Mouse (Mus musculus) forebrain, embryonic 13.5 days (tissue): ENCODE measurements around the gene Lcn2. TPM values are rescaled to one million over a fixed set of nuclear protein-coding genes. Genes with fewer than 3 reads are reported as not detected.
A peak's percentile ranks its signal among the peaks of the same experiment; 100 is the strongest.
"Not testable (repeated sequence)": the region's sequence is repeated elsewhere in the genome, so short reads cannot be mapped to it uniquely, and the experiment has no call there.

Experiments used
- ATAC-seq: fragments of 200-750 bp; cut with Nextera tagmentation; 2 replicates; pipeline ENCODE4 v1.8.0; 2017
- H3K27ac ChIP-seq: fragments of 300-500 bp; sonication (generic); 2 replicates; pipeline ENCODE4 v1.5.1; 2015; ENCODE audit warnings: inconsistent platforms, mild to moderate bottlenecking, moderate library complexity
- H3K27me3 ChIP-seq: fragments of 300-500 bp; sonication (generic); 2 replicates; pipeline ENCODE4 v1.6.1; 2015; ENCODE audit warnings: mild to moderate bottlenecking, inconsistent platforms
- H3K36me3 ChIP-seq: fragments of 300-500 bp; sonication (generic); 2 replicates; pipeline ENCODE4 v1.6.1; 2015; ENCODE audit warnings: mild to moderate bottlenecking, inconsistent platforms; ENCODE audit not compliant: poor library complexity, severe bottlenecking
- H3K4me1 ChIP-seq: fragments of 300-500 bp; sonication (generic); 2 replicates; pipeline ENCODE4 v1.6.1; 2015; ENCODE audit warnings: inconsistent platforms
- H3K4me2 ChIP-seq: fragments of 300-500 bp; sonication (generic); 2 replicates; pipeline ENCODE4 v1.6.1; 2015; ENCODE audit warnings: inconsistent platforms, mild to moderate bottlenecking, moderate library complexity
- H3K4me3 ChIP-seq: fragments of 300-500 bp; sonication (generic); 2 replicates; pipeline ENCODE4 v1.5.1; 2015; ENCODE audit warnings: mild to moderate bottlenecking, inconsistent platforms
- H3K9ac ChIP-seq: fragments of 300-500 bp; sonication (generic); 2 replicates; pipeline ENCODE4 v1.6.1; 2015; ENCODE audit warnings: mild to moderate bottlenecking, inconsistent platforms
- H3K9me3 ChIP-seq: fragments of 300-500 bp; sonication (generic); replicated peaks from 2 replicates; pipeline ENCODE4 v1.6.1; 2016; ENCODE audit warnings: inconsistent platforms
- WGBS: fragments of 180-500 bp; shearing (Covaris S2); methylation state at CpG from one replicate; pipeline ENCODE4 v1.1.7; 2015; 5-methylcytosine and 5-hydroxymethylcytosine counted together
- polyA plus RNA-seq: library from polyadenylated mRNA; unstranded; fragments of >200 nt; fragmentation: Nextera tagmentation; extraction: Ambion mirVana; gene quantifications from 2 replicates; pipeline ENCODE4 v1.2.1, GENCODE M21; 2015

The Lcn2 gene
- polyA plus RNA-seq, 1 experiment from 2014 or later = not detected

- not testable (repeated sequence) for H3K27me3 ChIP-seq, H3K9me3 ChIP-seq, ATAC-seq, H3K27ac ChIP-seq
- Histone ChIP-seq H3K4me1 (peaks cover 26% of the 10 kb centered on the region), H3K9ac (peak overlapping the region; percentile 86), H3K4me3 (peak overlapping the region; percentile 83), H3K4me2 (peak overlapping the region; percentile 77), H3K36me3 (peaks cover 29% of the 10 kb centered on the region)
- WGBS = 55% methylated on average over 5 of the region's 5 CpGs
Measured at GRCm38 (mm10) chr2:32362274-32362673, 25.8 kb downstream of the Lcn2 start.

GRCm38 (mm10) chr2:32361437-32361836 lies 26.6 kb downstream of the Lcn2 start:
- peak overlapping the region; percentile 33 for H3K4me3 ChIP-seq
- under 1% methylated on average over 24 of the region's 24 CpGs for WGBS
- H3K27ac ChIP-seq = no peak overlapping the region
- H3K4me2 ChIP-seq = peak overlapping the region; percentile 62
- H3K9me3 ChIP-seq = no peaks in the 10 kb centered on the region
- H3K9ac ChIP-seq = peak overlapping the region; percentile 50; the same call in 1 of the 2 replicates
- H3K36me3 ChIP-seq = peaks cover 20% of the 10 kb centered on the region
- H3K4me1 ChIP-seq = peaks cover 26% of the 10 kb centered on the region
- H3K27me3 ChIP-seq = peaks cover 9% of the 10 kb centered on the region
- peak; percentile 39; the same call in 1 of the 2 replicates for ATAC-seq

- no peak overlapping the region for H3K27ac ChIP-seq
- peaks cover 14% of the 10 kb centered on the region for H3K36me3 ChIP-seq
- H3K9ac ChIP-seq = peak overlapping the region; percentile 24; the same call in 1 of the 2 replicates
- H3K4me1 ChIP-seq = peaks cover 26% of the 10 kb centered on the region
- peaks cover 9% of the 10 kb centered on the region for H3K27me3 ChIP-seq
- 5% methylated on average over 14 of the region's 14 CpGs for WGBS
- peak overlapping the region; percentile 62 for H3K4me2 ChIP-seq
- no peak for ATAC-seq
- H3K9me3 ChIP-seq = no peaks in the 10 kb centered on the region
- H3K4me3 ChIP-seq = peak overlapping the region; percentile 33
Measured at GRCm38 (mm10) chr2:32360741-32361140, 27.3 kb downstream of the Lcn2 start.

- Histone ChIP-seq H3K4me2 (no peak overlapping the region), H3K36me3 (no peaks in the 10 kb centered on the region), H3K9ac (0 out of 2 replicates have a peak overlapping the region, but pooled peaks have one; percentile 16), H3K27ac (no peak overlapping the region), H3K9me3 (no peaks in the 10 kb centered on the region), H3K4me1 (peaks cover 16% of the 10 kb centered on the region), H3K4me3 (no peak overlapping the region), H3K27me3 (peaks cover 9% of the 10 kb centered on the region)
- no peak for ATAC-seq
- WGBS = 62% methylated on average over 10 of the region's 10 CpGs
Measured at GRCm38 (mm10) chr2:32358381-32358780, 29.7 kb downstream of the Lcn2 start.

GRCm38 (mm10) chr2:32357710-32358109 lies 30.3 kb downstream of the Lcn2 start:
- no peak for ATAC-seq

GRCm38 (mm10) chr2:32356216-32356615 lies 31.8 kb downstream of the Lcn2 start:
- ATAC-seq = no peak
- H3K4me2 ChIP-seq = no peak overlapping the region
- no peak overlapping the region for H3K9ac ChIP-seq
- no peaks in the 10 kb centered on the region for H3K9me3 ChIP-seq
- WGBS = 84% methylated on average over 10 of the region's 10 CpGs
- no peak overlapping the region for H3K4me3 ChIP-seq
- peaks cover 25% of the 10 kb centered on the region for H3K4me1 ChIP-seq
- no peak overlapping the region for H3K27ac ChIP-seq
- no peaks in the 10 kb centered on the region for H3K36me3 ChIP-seq
- H3K27me3 ChIP-seq = peaks cover 3% of the 10 kb centered on the region; the same call in 1 of the 2 replicates

More at GRCm38 (mm10) chr2:32357710-32358109, 30.3 kb downstream of the Lcn2 start:
- Histone ChIP-seq H3K27me3 (peaks cover 9% of the 10 kb centered on the region), H3K27ac (no peak overlapping the region), H3K4me3 (no peak overlapping the region), H3K36me3 (no peaks in the 10 kb centered on the region), H3K9ac (no peak overlapping the region), H3K9me3 (no peaks in the 10 kb centered on the region), H3K4me1 (peaks cover 18% of the 10 kb centered on the region), H3K4me2 (no peak overlapping the region)
- 81% methylated on average over 3 of the region's 3 CpGs for WGBS

GRCm38 (mm10) chr2:32354336-32354895 lies 33.6 kb downstream of the Lcn2 start:
- ATAC-seq = no peak
- Histone ChIP-seq H3K4me3 (no peak overlapping the region), H3K4me2 (no peak overlapping the region), H3K27ac (no peak overlapping the region), H3K9ac (no peak overlapping the region), H3K9me3 (no peaks in the 10 kb centered on the region), H3K27me3 (peaks cover 7% of the 10 kb centered on the region; the same call in 1 of the 2 replicates), H3K36me3 (no peaks in the 10 kb centered on the region), H3K4me1 (peaks cover 27% of the 10 kb centered on the region)
- WGBS = 93% methylated on average over 3 of the region's 3 CpGs

GRCm38 (mm10) chr2:32353836-32354235 lies 34.2 kb downstream of the Lcn2 start:
- Histone ChIP-seq H3K27me3 (peaks cover 7% of the 10 kb centered on the region; the same call in 1 of the 2 replicates), H3K4me2 (no peak overlapping the region; the same call in 1 of the 2 replicates), H3K27ac (no peak overlapping the region), H3K4me3 (no peak overlapping the region), H3K9ac (no peak overlapping the region), H3K36me3 (no peaks in the 10 kb centered on the region), H3K4me1 (peaks cover 27% of the 10 kb centered on the region), H3K9me3 (no peaks in the 10 kb centered on the region)
- WGBS = 80% methylated on average over 6 of the region's 6 CpGs
- no peak for ATAC-seq

- Histone ChIP-seq H3K9me3 (no peaks in the 10 kb centered on the region), H3K4me1 (peaks cover 27% of the 10 kb centered on the region), H3K27me3 (peaks cover 7% of the 10 kb centered on the region; the same call in 1 of the 2 replicates), H3K36me3 (no peaks in the 10 kb centered on the region), H3K4me2 (peak within 1 kb of the TSS; percentile 94), H3K27ac (peak within 1 kb of the TSS; percentile 81), H3K9ac (peak within 1 kb of the TSS; percentile 83), H3K4me3 (peak within 1 kb of the TSS; percentile 63)
- ATAC-seq = peak; percentile 74
- 1% methylated on average over 63 of the region's 63 CpGs for WGBS
Measured at GRCm38 (mm10) chr2:32353007-32353542, 35.0 kb downstream of the Lcn2 start, which contains the start of gene Dnm1. Gene Dnm1 (minus strand): TSS chr2:32353338.

GRCm38 (mm10) chr2:32352151-32353006 lies 35.7 kb downstream of the Lcn2 start, which contains the start of gene Ciz1:
Gene Ciz1 (plus strand): TSS chr2:32352327.
- Histone ChIP-seq H3K27ac (peak within 1 kb of the TSS; percentile 81), H3K4me2 (peak within 1 kb of the TSS; percentile 94), H3K27me3 (0 out of 2 replicates have a peak, but pooled peaks cover 7% of the 10 kb centered on the region), H3K4me3 (peak within 1 kb of the TSS; percentile 63), H3K36me3 (no peaks in the 10 kb centered on the region), H3K9me3 (no peaks in the 10 kb centered on the region), H3K4me1 (peaks cover 27% of the 10 kb centered on the region), H3K9ac (peak within 1 kb of the TSS; percentile 83)
- peak; percentile 71 for ATAC-seq
- WGBS = under 1% methylated on average over 29 of the region's 52 CpGs

GRCm38 (mm10) chr2:32351471-32351961 lies 36.5 kb downstream of the Lcn2 start:
- no peak for ATAC-seq
- 59% methylated on average over 9 of the region's 9 CpGs for WGBS
- Histone ChIP-seq H3K4me3 (peak overlapping the region; percentile 63), H3K27ac (peak overlapping the region; percentile 54), H3K9me3 (no peaks in the 10 kb centered on the region), H3K36me3 (no peaks in the 10 kb centered on the region), H3K4me1 (peaks cover 27% of the 10 kb centered on the region), H3K4me2 (peak overlapping the region; percentile 94), H3K9ac (peak overlapping the region; percentile 83), H3K27me3 (0 out of 2 replicates have a peak, but pooled peaks cover 7% of the 10 kb centered on the region)
